Mouse (Mus musculus) CD4-positive helper T cell, adult 2 months (primary cell): ENCODE data around the gene Slc10a7.

Source experiments
- DNase-seq: peaks from one replicate; pipeline ENCODE4 v3.0.0-alpha.2; 2012; ENCODE audit warnings: low read depth, missing footprints, low spot score

Gene Slc10a7

GRCm38 (mm10) chr8:78623972-78624371 lies 114.8 kb downstream of the Slc10a7 start:
- DNase-seq, result peak; percentile 10

GRCm38 (mm10) chr8:78624738-78625442 lies 115.7 kb downstream of the Slc10a7 start:
- no peak for DNase-seq

GRCm38 (mm10) chr8:78626632-78627031 lies 117.5 kb downstream of the Slc10a7 start:
- DNase-seq, result no peak

GRCm38 (mm10) chr8:78627793-78628192 lies 118.6 kb downstream of the Slc10a7 start:
- no peak for DNase-seq

GRCm38 (mm10) chr8:78630414-78631164 lies 121.4 kb downstream of the Slc10a7 start:
- no peak for DNase-seq

- DNase-seq, result no peak
These were observed 123.9 kb downstream of the Slc10a7 start for GRCm38 (mm10) chr8:78633012-78633411.

- no peak for DNase-seq
These were observed 124.9 kb downstream of the Slc10a7 start for GRCm38 (mm10) chr8:78634018-78634417.

GRCm38 (mm10) chr8:78634523-78635240 lies 125.5 kb downstream of the Slc10a7 start:
- DNase-seq, result no peak

GRCm38 (mm10) chr8:78635241-78635771 lies 126.2 kb downstream of the Slc10a7 start:
- no peak for DNase-seq

GRCm38 (mm10) chr8:78641919-78642318 lies 132.8 kb downstream of the Slc10a7 start:
- no peak for DNase-seq

GRCm38 (mm10) chr8:78642376-78642775 lies 133.2 kb downstream of the Slc10a7 start:
- no peak for DNase-seq

GRCm38 (mm10) chr8:78647000-78647656 lies 138.0 kb downstream of the Slc10a7 start:
- DNase-seq, result no peak

- no peak for DNase-seq
These were observed 138.7 kb downstream of the Slc10a7 start for GRCm38 (mm10) chr8:78647846-78648245.

GRCm38 (mm10) chr8:78648918-78649317 lies 139.8 kb downstream of the Slc10a7 start:
- peak; percentile 34 for DNase-seq

GRCm38 (mm10) chr8:78651670-78652069 lies 142.5 kb downstream of the Slc10a7 start:
- DNase-seq, result no peak

GRCm38 (mm10) chr8:78655351-78656045 lies 146.4 kb downstream of the Slc10a7 start:
- no peak for DNase-seq

- DNase-seq, result no peak
These were observed 147.7 kb downstream of the Slc10a7 start for GRCm38 (mm10) chr8:78656700-78657370.

GRCm38 (mm10) chr8:78658172-78658571 lies 149.0 kb downstream of the Slc10a7 start:
- no peak for DNase-seq

- no peak for DNase-seq
These were observed 150.6 kb downstream of the Slc10a7 start for GRCm38 (mm10) chr8:78659617-78660187.
